Mouse (Mus musculus): ENCODE measurements around the gene Cend1.
"Not testable (repeated sequence)": the region's sequence is repeated elsewhere in the genome, so short reads cannot be mapped to it uniquely, and the experiment has no call there.

Gene Cend1

GRCm38 (mm10) chr7:141464603-141465201 lies 35.4 kb upstream of the Cend1 start:
- peak; percentile 69 for DNase-seq

- peak; percentile 81 for DNase-seq
These were observed 34.7 kb upstream of the Cend1 start for GRCm38 (mm10) chr7:141463824-141464602.

- DNase-seq, result peak; percentile 88
These were observed 33.1 kb upstream of the Cend1 start for GRCm38 (mm10) chr7:141462333-141462821.

- DNase-seq, result no peak
These were observed 32.4 kb upstream of the Cend1 start for GRCm38 (mm10) chr7:141461521-141462332.

- no peak for DNase-seq
These were observed 31.3 kb upstream of the Cend1 start, which contains the start of gene Cracr2b for GRCm38 (mm10) chr7:141460391-141461113. Gene Cracr2b, plus strand, starts transcription at chr7:141461094.

- DNase-seq, result no peak
These were observed 30.7 kb upstream of the Cend1 start for GRCm38 (mm10) chr7:141460001-141460390.

GRCm38 (mm10) chr7:141459301-141459711 lies 30.0 kb upstream of the Cend1 start:
- DNase-seq, result no peak

- DNase-seq, result no peak
These were observed 29.4 kb upstream of the Cend1 start for GRCm38 (mm10) chr7:141458661-141459060.

GRCm38 (mm10) chr7:141457986-141458660 lies 28.8 kb upstream of the Cend1 start:
- DNase-seq, result peak; percentile 72

- no peak for DNase-seq
These were observed 27.9 kb upstream of the Cend1 start for GRCm38 (mm10) chr7:141457236-141457635.

- no peak for DNase-seq
These were observed 27.4 kb upstream of the Cend1 start for GRCm38 (mm10) chr7:141456739-141457138.

GRCm38 (mm10) chr7:141455610-141456314 lies 26.5 kb upstream of the Cend1 start:
- DNase-seq, result peak; percentile 95

GRCm38 (mm10) chr7:141454967-141455551 lies 25.8 kb upstream of the Cend1 start, which contains the start of gene Pnpla2:
Gene Pnpla2, plus strand, starts transcription at chr7:141455198.
- peak; percentile 96 for DNase-seq

- no peak for DNase-seq
These were observed 24.3 kb upstream of the Cend1 start for GRCm38 (mm10) chr7:141453636-141454035.

GRCm38 (mm10) chr7:141451928-141452327 lies 22.6 kb upstream of the Cend1 start:
- DNase-seq, result no peak

- peak; percentile 96 for DNase-seq
These were observed 18.1 kb upstream of the Cend1 start, which contains the start of gene Rplp2 for GRCm38 (mm10) chr7:141447110-141447991. Gene Rplp2, plus strand, starts transcription at chr7:141447370.

- not testable (repeated sequence) for DNase-seq
These were observed 17.1 kb upstream of the Cend1 start for GRCm38 (mm10) chr7:141446374-141446773.

- no peak for DNase-seq
These were observed 14.5 kb upstream of the Cend1 start, which contains the start of gene Pidd1 for GRCm38 (mm10) chr7:141443828-141444237. Gene Pidd1, minus strand, starts transcription at chr7:141444025.

- no peak for DNase-seq
These were observed 14.0 kb upstream of the Cend1 start for GRCm38 (mm10) chr7:141443081-141443821.

Measured in kidney, adult 9 months (tissue).